Comparison of ENCODE assay signal across 9 mouse cellular contexts in genomic region chr4:151386701-151387451, GRCm38 (mm10).
A peak's percentile ranks its signal among the peaks of the same experiment; 100 is the strongest.
DNase-seq lines count a peak whose midpoint lies in the region; ATAC-seq lines count a peak whose summit lies in the region.
"Had no signal": no experiment of that assay in that cellular context is flagged by ENCODE, and none has a peak within 500 bp of the region (broad histone marks: within the 10 kb centered on the region; RNA-seq: fewer than 3 reads in every experiment).

No protein-coding gene starts in this region.

- no peaks in the 10 kb centered on the region for H3K9me3 ChIP-seq in heart, embryonic 15.5 days (replicated peaks)
- no peaks in the 10 kb centered on the region for H3K9me3 ChIP-seq in embryonic facial prominence, embryonic 13.5 days
- no peaks in the 10 kb centered on the region for H3K9me3 ChIP-seq in midbrain, embryonic 13.5 days

- intact Hi-C loops in heart, postnatal 14 days (cut with DNase I): no loop called here

- WGBS in heart, embryonic 15.5 days: under 1% methylated on average over 24 of the region's 24 CpGs
- under 1% methylated on average over 24 of the region's 24 CpGs for WGBS in embryonic facial prominence, embryonic 13.5 days
- WGBS in midbrain, embryonic 13.5 days: under 1% methylated on average over 24 of the region's 24 CpGs

- H3K4me1 ChIP-seq in heart, embryonic 15.5 days (replicated peaks): peaks cover 5% of the 10 kb centered on the region
- peaks cover 24% of the 10 kb centered on the region for H3K4me1 ChIP-seq in embryonic facial prominence, embryonic 13.5 days
- peaks cover 49% of the 10 kb centered on the region for H3K4me1 ChIP-seq in midbrain, embryonic 13.5 days (replicated peaks)

- ATAC-seq in heart, embryonic 15.5 days (replicated peaks; ENCODE audit: insufficient number of reproducible peaks, insufficient read depth, low FRiP score, low read depth): no peak
- no peak for ATAC-seq in embryonic facial prominence, embryonic 13.5 days (ENCODE audit: insufficient number of reproducible peaks, insufficient read depth, low FRiP score, low TSS enrichment, low read depth)
- no peak for ATAC-seq in midbrain, embryonic 13.5 days
- ATAC-seq in megakaryocyte-erythroid progenitor cell, adult 5-6 weeks (replicated peaks; ENCODE audit: low FRiP score, low TSS enrichment, poor library complexity, severe bottlenecking): no peak

- peak overlapping the region; percentile 63 for H3K4me2 ChIP-seq in heart, embryonic 15.5 days
- H3K4me2 ChIP-seq in embryonic facial prominence, embryonic 13.5 days: peak overlapping the region; percentile 64
- H3K4me2 ChIP-seq in midbrain, embryonic 13.5 days (replicated peaks): peak overlapping the region; percentile 83

- H3K9ac ChIP-seq in heart, embryonic 15.5 days: peak overlapping the region; percentile 36
- H3K9ac ChIP-seq in embryonic facial prominence, embryonic 13.5 days: peak overlapping the region; percentile 55; the same call in 1 of the 2 replicates
- H3K9ac ChIP-seq in midbrain, embryonic 13.5 days (replicated peaks): peak overlapping the region; percentile 67

- H3K27me3 ChIP-seq in heart, embryonic 15.5 days: peaks cover 18% of the 10 kb centered on the region
- H3K27me3 ChIP-seq in embryonic facial prominence, embryonic 13.5 days: peaks cover 47% of the 10 kb centered on the region
- peaks cover 7% of the 10 kb centered on the region; the same call in 1 of the 2 replicates for H3K27me3 ChIP-seq in midbrain, embryonic 13.5 days

- H3K4me3 ChIP-seq in heart, embryonic 15.5 days: peak overlapping the region; percentile 47
- peak overlapping the region; percentile 32 for H3K4me3 ChIP-seq in embryonic facial prominence, embryonic 13.5 days
- H3K4me3 ChIP-seq in midbrain, embryonic 13.5 days (replicated peaks): peak overlapping the region; percentile 44

- H3K27ac ChIP-seq in heart, embryonic 15.5 days: no peak overlapping the region
- H3K27ac ChIP-seq in embryonic facial prominence, embryonic 13.5 days: no peak overlapping the region
- H3K27ac ChIP-seq in midbrain, embryonic 13.5 days: peak overlapping the region; percentile 64

- no peak for DNase-seq in heart, postnatal 14 days
- peak; percentile 7 to 23 for DNase-seq in kidney, adult 8-10 months
- no peak for DNase-seq in thymus, postnatal 0 days (ENCODE audit: low spot score)
- no peak for DNase-seq in left cerebral cortex, adult 8-10 months (ENCODE audit: low spot score in 2 of 2)

- H3K36me3 ChIP-seq in heart, embryonic 15.5 days: no peaks in the 10 kb centered on the region
- H3K36me3 ChIP-seq in embryonic facial prominence, embryonic 13.5 days: no peaks in the 10 kb centered on the region
- H3K36me3 ChIP-seq in midbrain, embryonic 13.5 days: no peaks in the 10 kb centered on the region
- H3K36me3 ChIP-seq: G1E had no signal

Comparison
In these comparisons a context has a peak if more than half of its experiments do, and no peak if none do; other contexts are left out.
1. DNase-seq: peak in kidney, adult 8-10 months (2 of 2); none in heart, postnatal 14 days (0 of 2), thymus, postnatal 0 days (single experiment) and left cerebral cortex, adult 8-10 months (0 of 2).
2. Peak in every context shown above with its lines, with median percentiles within 50 percentile points of each other: H3K4me2 ChIP-seq, H3K4me3 ChIP-seq and H3K9ac ChIP-seq.